Mouse (Mus musculus) CH12.LX (cell line): Measurements from ENCODE around the gene Synpo2. TPM values are rescaled to one million over a fixed set of nuclear protein-coding genes. Genes with fewer than 3 reads are reported as not detected.

Source experiments
- DNase-seq: peaks from one replicate; pipeline ENCODE4 v3.0.0-alpha.2; 2013; ENCODE audit errors: extremely low read depth
- H3K27ac ChIP-seq: 2 replicates; pipeline ENCODE4 v1.5.1; 2012; ENCODE audit warnings: low read depth, mild to moderate bottlenecking, control low read depth, moderate library complexity; ENCODE audit not compliant: insufficient read depth
- H3K27me3 ChIP-seq: replicated peaks from 2 replicates; pipeline ENCODE3; 2012; ENCODE audit warnings: inconsistent platforms
- H3K36me3 ChIP-seq, 2 experiments: replicated peaks in 1 of 2; 2 replicates each; pipeline versions ENCODE3 to v1.6.1; 2012; ENCODE audit warnings: inconsistent platforms in 1 of 2, low read length in 1 of 2, mild to moderate bottlenecking in 1 of 2, mixed read lengths in 1 of 2, moderate library complexity in 1 of 2; ENCODE audit not compliant: control insufficient read depth in 1 of 2, insufficient read depth in 1 of 2
- H3K4me1 ChIP-seq, 2 experiments: 2 replicates each; pipeline ENCODE4 v1.6.1; 2012; ENCODE audit warnings: inconsistent platforms in 1 of 2, moderate library complexity in 1 of 2; ENCODE audit not compliant: insufficient read depth in 2 of 2, control insufficient read depth in 1 of 2
- H3K4me2 ChIP-seq: 2 replicates; pipeline ENCODE4 v1.6.1; 2012; ENCODE audit warnings: low read depth, mild to moderate bottlenecking, control low read depth; ENCODE audit not compliant: poor library complexity, insufficient read depth, severe bottlenecking
- H3K4me3 ChIP-seq, 3 experiments: fragments of 150-350 bp in 1 of 3; sonication (generic) in 1 of 3; replicated peaks in 1 of 3; 2 replicates each; pipeline versions ENCODE3 to v1.5.1; 2011 to 2012; ENCODE audit warnings: low read depth in 2 of 3, low read length in 2 of 3, mild to moderate bottlenecking in 2 of 3, moderate library complexity in 2 of 3, control low read depth in 1 of 3, improper control_type of control experiment in 1 of 3, inconsistent platforms in 1 of 3, mixed read lengths in 1 of 3; ENCODE audit not compliant: poor library complexity in 1 of 3
- H3K79me2 ChIP-seq: replicated peaks from 2 replicates; pipeline ENCODE4 v1.6.1; 2012; ENCODE audit warnings: mild to moderate bottlenecking, moderate library complexity; ENCODE audit not compliant: control insufficient read depth, poor library complexity, insufficient read depth, severe bottlenecking; ENCODE audit errors: extremely low read depth
- H3K9ac ChIP-seq: 2 replicates; pipeline ENCODE4 v1.6.1; 2012; ENCODE audit warnings: low read depth, mild to moderate bottlenecking, control low read depth, moderate library complexity; ENCODE audit not compliant: insufficient read depth
- H3K9me3 ChIP-seq: replicated peaks from 2 replicates; pipeline ENCODE3; 2012; ENCODE audit warnings: low read length, inconsistent platforms, mixed read lengths
- CHD2 ChIP-seq: IDR thresholded peaks from 2 replicates; pipeline ENCODE4 v1.6.1; 2011; ENCODE audit warnings: low read length, improper control_type of control experiment
- ELF1 ChIP-seq: IDR thresholded peaks from 2 replicates; pipeline ENCODE4 v1.6.1; 2014; ENCODE audit warnings: low read depth, mild to moderate bottlenecking, inconsistent platforms, low read length, improper control_type of control experiment
- EP300 ChIP-seq: IDR thresholded peaks from 2 replicates; pipeline ENCODE4 v1.6.1; 2011; ENCODE audit warnings: low read length, improper control_type of control experiment
- ETS1 ChIP-seq: conservative IDR thresholded peaks from 2 replicates; pipeline ENCODE4 v1.6.1; 2012; ENCODE audit warnings: low read depth, mild to moderate bottlenecking, inconsistent platforms, low read length, improper control_type of control experiment, moderate library complexity
- GABPA ChIP-seq: IDR thresholded peaks from 2 replicates; pipeline ENCODE4 v1.6.1; 2012; ENCODE audit warnings: low read depth, low read length, improper control_type of control experiment, inconsistent platforms; ENCODE audit not compliant: insufficient replicate concordance
- MAZ ChIP-seq: IDR thresholded peaks from 2 replicates; pipeline ENCODE4 v1.6.1; 2012; ENCODE audit warnings: low read depth, mild to moderate bottlenecking, inconsistent platforms, low read length, improper control_type of control experiment, moderate library complexity
- MXI1 ChIP-seq: IDR thresholded peaks from 2 replicates; pipeline ENCODE4 v1.6.1; 2011; ENCODE audit warnings: mild to moderate bottlenecking, low read depth, low read length, improper control_type of control experiment
- PAX5 ChIP-seq: IDR thresholded peaks from 2 replicates; pipeline ENCODE4 v1.6.1; 2012; ENCODE audit warnings: low read length, inconsistent platforms, mixed read lengths
- POLR2AphosphoS2 ChIP-seq: IDR thresholded peaks from 2 replicates; pipeline ENCODE4 v1.6.1; 2011; ENCODE audit warnings: low read depth, low read length, improper control_type of control experiment
- RAD21 ChIP-seq: IDR thresholded peaks from 2 replicates; pipeline ENCODE4 v1.6.1; 2011; ENCODE audit warnings: low read depth, mild to moderate bottlenecking, low read length, improper control_type of control experiment, moderate library complexity
- SIN3A ChIP-seq: IDR thresholded peaks from 2 replicates; pipeline ENCODE4 v1.6.1; 2012; ENCODE audit warnings: low read length, improper control_type of control experiment, inconsistent platforms
- SMC3 ChIP-seq: IDR thresholded peaks from 2 replicates; pipeline ENCODE4 v1.6.1; 2011; ENCODE audit warnings: low read depth, low read length, improper control_type of control experiment
- TCF12 ChIP-seq: IDR thresholded peaks from 2 replicates; pipeline ENCODE4 v1.6.1; 2014; ENCODE audit warnings: low read depth, mild to moderate bottlenecking, inconsistent platforms, low read length, improper control_type of control experiment
- USF2 ChIP-seq: conservative IDR thresholded peaks from 2 replicates; pipeline ENCODE4 v1.6.1; 2011; ENCODE audit warnings: low read depth, low read length, improper control_type of control experiment
- ZC3H11A ChIP-seq: IDR thresholded peaks from 2 replicates; pipeline ENCODE4 v1.6.1; 2012; ENCODE audit warnings: low read depth, mild to moderate bottlenecking, inconsistent platforms, low read length, improper control_type of control experiment
- ZMIZ1 ChIP-seq: IDR thresholded peaks from 2 replicates; pipeline ENCODE4 v1.6.1; 2012; ENCODE audit warnings: low read depth, mild to moderate bottlenecking, inconsistent platforms, low read length, improper control_type of control experiment
- dilution Hi-C: fragments of 300-500 bp; cut with MboI; formaldehyde crosslinking; loops from 2 replicates; pipeline ENCODE4 v1.14.3; 2020; ENCODE audit warnings: low sequenced_read_pairs; ENCODE audit not compliant: extremely low pct_unique_long_range_greater_than_20kb, extremely low pct_ligation_motif_present
- in situ Hi-C: fragments of 300-500 bp; cut with MboI; formaldehyde crosslinking; loops from 3 replicates; pipeline ENCODE4 v1.14.3; 2019; ENCODE audit warnings: low sequenced_read_pairs, low pct_ligation_motif_present, low pct_unique_long_range_greater_than_20kb, mixed read lengths
- polyA plus RNA-seq: library from polyadenylated mRNA; unstranded; fragments of >175 nt; gene quantifications from 2 replicates; pipeline ENCODE4 v1.2.1, GENCODE M21; 2012; ENCODE audit warnings: low read depth; ENCODE audit not compliant: insufficient read length
- total RNA-seq, 2 experiments: library from RNA; depleted of rRNA; stranded (reverse); fragments of 300-350 nt in 1 of 2; fragments of >200 nt in 1 of 2; gene quantifications; 2 replicates each; pipeline ENCODE4 v1.2.3; 2012 to 2014

Gene Synpo2
- total and polyA plus RNA-seq, 3 experiments = 0.13 to 1.1 (median 0.13) TPM

DNA sequence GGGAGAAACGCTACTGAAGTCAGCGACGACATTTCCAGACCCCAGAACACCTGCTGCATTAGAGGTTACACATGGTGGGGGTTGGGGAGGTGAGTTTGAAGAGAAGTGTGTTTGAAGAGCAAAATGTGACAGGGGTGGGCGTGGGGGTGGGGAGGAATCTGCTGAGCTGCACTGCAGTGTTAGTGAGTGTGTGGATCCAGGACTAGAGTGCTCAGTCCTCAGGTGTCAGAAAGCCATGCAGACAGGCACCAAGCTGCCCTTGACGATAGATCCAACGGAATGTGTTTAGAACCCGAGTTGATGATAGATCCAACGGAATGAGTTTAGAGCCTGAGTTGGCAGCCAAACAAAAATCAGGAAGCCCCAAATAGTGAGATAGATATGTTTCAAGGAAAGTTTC, 89.4 kb downstream of the Synpo2 start:
- dilution Hi-C loops (no loop called here), in situ Hi-C loops (no loop called here)
- Histone ChIP-seq H3K27ac (no peak overlapping the region), H3K9ac (no peak overlapping the region), H3K4me2 (no peak overlapping the region), H3K4me1 (peaks cover 6 to 23% of the 10 kb centered on the region in 2 experiments), H3K27me3 (no peaks in the 10 kb centered on the region), H3K4me3 (no peak overlapping the region), H3K9me3 (no peaks in the 10 kb centered on the region), H3K79me2 (no peaks in the 10 kb centered on the region), H3K36me3 (no peaks in the 10 kb centered on the region)
- no peak for DNase-seq
- TF ChIP-seq USF2 = no peak
- TF ChIP-seq MAZ = no peak
- TF ChIP-seq ELF1 = no peak
- TF ChIP-seq ZC3H11A = no peak
- no peak for TF ChIP-seq ETS1
- TF ChIP-seq GABPA = no peak
- no peak for TF ChIP-seq SMC3
- no peak for TF ChIP-seq SIN3A

DNA sequence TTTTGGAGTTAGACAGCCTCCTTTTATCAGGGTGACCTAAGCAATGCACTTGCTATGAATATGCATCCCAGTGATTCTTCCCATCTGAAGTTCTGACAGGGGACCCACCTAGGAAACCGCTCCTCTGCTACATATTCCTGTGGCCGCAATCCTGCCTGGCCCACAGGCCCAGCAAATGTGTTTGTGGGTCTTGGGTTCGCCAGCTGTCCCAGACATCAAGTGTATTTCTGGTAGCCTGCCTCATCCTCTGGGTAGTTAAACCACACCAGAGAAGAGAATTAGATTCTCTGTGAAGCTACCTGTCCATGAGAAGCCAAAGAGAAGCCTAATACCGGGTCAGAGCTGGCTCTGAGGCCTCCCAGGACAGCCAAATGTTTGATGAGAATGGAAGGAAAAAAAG, 90.0 kb downstream of the Synpo2 start:
- TF ChIP-seq SMC3 (no peak), EP300 (no peak), POLR2AphosphoS2 (no peak), MXI1 (no peak), ELF1 (no peak), GABPA (no peak), CHD2 (no peak), ETS1 (no peak), PAX5 (no peak), RAD21 (no peak), ZMIZ1 (no peak), TCF12 (no peak)
- no peak for DNase-seq
- no peak overlapping the region for H3K27ac ChIP-seq
- no peak overlapping the region for H3K4me2 ChIP-seq
- no peaks in the 10 kb centered on the region for H3K79me2 ChIP-seq
- no peak overlapping the region for H3K4me3 ChIP-seq
- dilution Hi-C loops = no loop called here
- no peaks in the 10 kb centered on the region for H3K36me3 ChIP-seq
- in situ Hi-C loops = no loop called here
- H3K4me1 ChIP-seq = peaks cover 6 to 19% of the 10 kb centered on the region in 2 experiments
- no peaks in the 10 kb centered on the region for H3K9me3 ChIP-seq
- no peaks in the 10 kb centered on the region for H3K27me3 ChIP-seq
- no peak overlapping the region for H3K9ac ChIP-seq
